Mouse (Mus musculus) left cerebral cortex, adult 8-10 months (tissue): ENCODE measurements at regions not wholly inside any gene's neighbourhood (a gene's known extent, or its start where the extent isn't known, plus 50 kb on each side); places are given as distances from the start of the nearest gene placed in this dataset.
A peak's percentile ranks its signal among the peaks of the same experiment; 100 is the strongest.

ENCODE experiments used
- DNase-seq, 2 experiments: peaks; one replicate each; pipeline ENCODE4 v3.0.0; 2022; ENCODE audit warnings: low spot score in 2 of 2

GRCm38 (mm10) chr3:9884691-9885354 lies 203.1 kb upstream of the Gm9833 start:
- DNase-seq = no peak

- peak; percentile 26 to 46 for DNase-seq
Measured at GRCm38 (mm10) chr3:9885565-9885964, 202.3 kb upstream of the Gm9833 start.

- no peak for DNase-seq
Measured at GRCm38 (mm10) chr3:9886077-9886476, 201.8 kb upstream of the Gm9833 start.

GRCm38 (mm10) chr3:9886765-9887626 lies 200.9 kb upstream of the Gm9833 start:
- DNase-seq = no peak

GRCm38 (mm10) chr3:9887627-9887994 lies 200.3 kb upstream of the Gm9833 start:
- no peak for DNase-seq

GRCm38 (mm10) chr3:9888051-9888450 lies 199.9 kb upstream of the Gm9833 start:
- no peak for DNase-seq

GRCm38 (mm10) chr3:9892884-9893494 lies 194.9 kb upstream of the Gm9833 start:
- no peak for DNase-seq

- DNase-seq = no peak
Measured at GRCm38 (mm10) chr3:9895396-9896135, 192.3 kb upstream of the Gm9833 start.

GRCm38 (mm10) chr3:9896303-9896702 lies 191.6 kb upstream of the Gm9833 start:
- no peak for DNase-seq

- no peak for DNase-seq
Measured at GRCm38 (mm10) chr3:9901663-9902062, 186.2 kb upstream of the Gm9833 start.

GRCm38 (mm10) chr3:9913357-9913756 lies 174.6 kb upstream of the Gm9833 start:
- DNase-seq = no peak

- DNase-seq = no peak
Measured at GRCm38 (mm10) chr3:9916538-9917106, 171.3 kb upstream of the Gm9833 start.

- DNase-seq = peak in 1 of 2 experiments; percentile 28
Measured at GRCm38 (mm10) chr3:9920331-9920730, 167.6 kb upstream of the Gm9833 start.

- DNase-seq = no peak
Measured at GRCm38 (mm10) chr3:9921730-9922129, 166.2 kb upstream of the Gm9833 start.

- no peak for DNase-seq
Measured at GRCm38 (mm10) chr3:9922541-9923046, 165.3 kb upstream of the Gm9833 start.

- DNase-seq = no peak
Measured at GRCm38 (mm10) chr3:9924630-9925029, 163.3 kb upstream of the Gm9833 start.

- DNase-seq = no peak
Measured at GRCm38 (mm10) chr3:9936853-9937441, 151.0 kb upstream of the Gm9833 start.

- no peak for DNase-seq
Measured at GRCm38 (mm10) chr3:9938651-9939050, 149.3 kb upstream of the Gm9833 start.

GRCm38 (mm10) chr3:9942631-9943030 lies 145.3 kb upstream of the Gm9833 start:
- DNase-seq = no peak

GRCm38 (mm10) chr3:9947357-9948065 lies 140.4 kb upstream of the Gm9833 start:
- DNase-seq = peak; percentile 27 to 47
